Mouse (Mus musculus) liver, postnatal 0 days (tissue): ENCODE data around the gene Gm10251.
"Not testable (repeated sequence)": the region's sequence is repeated elsewhere in the genome, so short reads cannot be mapped to it uniquely, and the experiment has no call there.

ENCODE experiments used
- CTCF ChIP-seq: sonication (generic); IDR thresholded peaks from 2 replicates; pipeline ENCODE4 v1.5.1; 2016; ENCODE audit warnings: antibody characterized with exemption, low read depth
- EP300 ChIP-seq: IDR thresholded peaks from 2 replicates; pipeline ENCODE4 v1.6.1; 2016; ENCODE audit warnings: antibody characterized with exemption, low read depth, mild to moderate bottlenecking

DNA sequence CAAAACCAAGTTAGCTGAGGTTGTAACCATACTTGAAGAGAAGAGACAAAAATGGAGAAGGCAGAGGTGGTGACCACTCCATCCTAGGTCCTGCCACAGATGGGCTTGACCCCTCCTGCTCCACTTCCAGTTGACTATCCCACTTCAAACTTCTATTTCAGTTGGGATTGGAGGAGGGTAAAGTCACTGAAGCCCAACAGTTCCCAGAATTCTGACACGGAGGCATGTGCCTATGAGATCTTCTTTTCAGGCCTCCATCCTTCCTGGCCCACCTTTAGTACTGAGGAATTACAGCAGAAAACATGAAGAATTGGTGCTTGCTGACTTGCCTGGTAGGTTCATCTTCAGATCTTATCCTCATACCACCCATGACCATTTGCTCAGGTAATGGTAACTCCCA lies at the start of gene Gm10251:
- not testable (repeated sequence) for TF ChIP-seq CTCF, EP300
